Mouse (Mus musculus): ENCODE results near the gene Defb6.

Defb6 gene

GRCm38 (mm10) chr8:19225161-19225560, at the start of gene Defb6:
Defb6 (plus strand) TSS chr8:19225478.
- in situ Hi-C loops (cut with MboI, MseI), result no loop called here

GRCm38 (mm10) chr8:19238101-19238500, 12.8 kb downstream of the Defb6 start:
- in situ Hi-C loops (cut with MboI, MseI), result no loop called here

GRCm38 (mm10) chr8:19239616-19240015, 14.3 kb downstream of the Defb6 start, which contains the start of gene Defb46:
Defb46 (plus strand) TSS chr8:19239916.
- in situ Hi-C loops (cut with MboI, MseI), result no loop called here

- in situ Hi-C loops (cut with MboI, MseI), result no loop called here
These were observed 22.0 kb downstream of the Defb6 start, which contains the start of gene Defb5 for GRCm38 (mm10) chr8:19247280-19247679. Defb5 (plus strand) TSS chr8:19247580.

GRCm38 (mm10) chr8:19258136-19258535, 32.9 kb downstream of the Defb6 start:
- in situ Hi-C loops (cut with MboI, MseI), result no loop called here

- in situ Hi-C loops (cut with MboI, MseI), result no loop called here
These were observed 34.4 kb downstream of the Defb6 start for GRCm38 (mm10) chr8:19259667-19260066.

All from T-helper 1 cell (primary cell).